Mouse (Mus musculus): Measurements from ENCODE around the gene Birc3. TPM values are rescaled to one million over a fixed set of nuclear protein-coding genes. Genes with fewer than 3 reads are reported as not detected.
"Not testable (repeated sequence)": the region's sequence is repeated elsewhere in the genome, so short reads cannot be mapped to it uniquely, and the experiment has no call there.

Birc3 gene
- polyA plus RNA-seq, 1 experiment, result 2.0 TPM

- H3K27ac ChIP-seq (ENCODE audit: insufficient read depth, low read length), result no peak overlapping the region
- no peak overlapping the region for H3K4me3 ChIP-seq (replicated peaks; ENCODE audit: insufficient read depth, low read depth, low read length)
- TF ChIP-seq CTCF (IDR thresholded peaks at IDR 0.05; ENCODE audit: borderline replicate concordance, insufficient read depth, low read depth, low read length), result no peak
- TF ChIP-seq POLR2A (IDR thresholded peaks at IDR 0.05; ENCODE audit: borderline replicate concordance, insufficient read depth, low read length), result no peak
- no peaks in the 10 kb centered on the region for H3K4me1 ChIP-seq (ENCODE audit: control insufficient read depth, insufficient read depth, low read length)
- no peak for DNase-seq
- no peaks in the 10 kb centered on the region for H3K27me3 ChIP-seq (ENCODE audit: control insufficient read depth, insufficient read depth, low read length)
- WGBS, result 66% methylated on average over 7 of the region's 7 CpGs
Observed at GRCm38 (mm10) chr9:7902311-7902710, 29.3 kb upstream of the Birc3 start.

DNA sequence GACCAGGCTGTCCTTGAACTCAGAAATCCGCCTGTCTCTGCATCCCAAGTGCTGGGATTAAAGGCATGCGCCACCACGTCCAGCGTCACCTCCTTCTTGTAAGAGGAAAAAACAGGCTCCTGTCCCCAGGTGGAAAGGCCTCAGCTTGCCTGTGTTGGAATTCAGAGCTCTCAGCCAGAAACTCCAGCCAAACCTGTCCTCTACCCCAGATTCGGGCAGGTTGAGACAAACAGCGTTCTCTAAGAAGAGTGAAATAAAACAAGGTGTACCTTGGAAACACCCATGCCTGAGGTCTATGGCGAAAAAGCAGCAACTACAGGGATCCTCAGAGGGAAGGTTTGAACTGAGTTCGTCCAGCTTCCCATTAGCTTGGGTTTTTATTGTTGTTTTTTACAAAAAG, 28.0 kb upstream of the Birc3 start:
- Histone ChIP-seq H3K4me3 (replicated peaks; ENCODE audit: insufficient read depth, low read depth, low read length) (no peak overlapping the region), H3K27me3 (ENCODE audit: control insufficient read depth, insufficient read depth, low read length) (no peaks in the 10 kb centered on the region), H3K27ac (ENCODE audit: insufficient read depth, low read length) (no peak overlapping the region), H3K4me1 (ENCODE audit: control insufficient read depth, insufficient read depth, low read length) (no peaks in the 10 kb centered on the region)
- 87% methylated on average over 8 of the region's 8 CpGs for WGBS
- TF ChIP-seq CTCF (IDR thresholded peaks at IDR 0.05; ENCODE audit: borderline replicate concordance, insufficient read depth, low read depth, low read length), result no peak
- no peak for TF ChIP-seq POLR2A (IDR thresholded peaks at IDR 0.05; ENCODE audit: borderline replicate concordance, insufficient read depth, low read length)
- no peak for DNase-seq

DNA sequence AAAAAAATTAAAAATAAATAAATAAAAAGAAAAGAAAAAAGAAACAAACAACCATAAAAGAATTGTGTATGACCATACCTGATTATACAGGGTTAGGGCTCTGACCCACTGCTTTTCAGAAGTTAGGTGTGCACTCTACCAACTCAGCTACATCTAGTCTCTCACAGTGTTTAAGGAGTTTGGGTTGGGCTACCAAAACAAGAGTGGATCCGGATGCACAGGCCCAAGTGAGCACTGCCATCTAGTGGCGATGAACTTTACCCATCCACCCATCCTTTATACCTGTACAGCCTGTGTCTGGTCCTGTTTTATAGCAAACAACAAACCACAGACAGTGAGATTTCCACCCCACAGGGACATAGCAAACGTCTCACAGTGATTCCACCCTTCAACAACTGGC, 24.5 kb upstream of the Birc3 start:
- 6% methylated on average over 3 of the region's 3 CpGs for WGBS
- Histone ChIP-seq H3K27me3 (ENCODE audit: control insufficient read depth, insufficient read depth, low read length) (no peaks in the 10 kb centered on the region), H3K4me1 (ENCODE audit: control insufficient read depth, insufficient read depth, low read length) (no peaks in the 10 kb centered on the region), H3K27ac (ENCODE audit: insufficient read depth, low read length) (no peak overlapping the region), H3K4me3 (replicated peaks; ENCODE audit: insufficient read depth, low read depth, low read length) (no peak overlapping the region)
- DNase-seq, result peak; percentile 61 to 65
- TF ChIP-seq POLR2A (IDR thresholded peaks at IDR 0.05; ENCODE audit: borderline replicate concordance, insufficient read depth, low read length) (no peak), CTCF (IDR thresholded peaks at IDR 0.05; ENCODE audit: borderline replicate concordance, insufficient read depth, low read depth, low read length) (peak; percentile 84)

GRCm38 (mm10) chr9:7891796-7892195, 18.8 kb upstream of the Birc3 start:
- 91% methylated on average over 1 of the region's 1 CpGs for WGBS
- H3K27ac ChIP-seq (ENCODE audit: insufficient read depth, low read length), result not testable (repeated sequence)

GRCm38 (mm10) chr9:7891177-7891576, 18.2 kb upstream of the Birc3 start:
- 77% methylated on average over 1 of the region's 1 CpGs for WGBS
- H3K27ac ChIP-seq (ENCODE audit: insufficient read depth, low read length), result no peak overlapping the region

More at GRCm38 (mm10) chr9:7891796-7892195, 18.8 kb upstream of the Birc3 start:
- DNase-seq; H3K27me3 ChIP-seq (ENCODE audit: control insufficient read depth, insufficient read depth, low read length); H3K4me3 ChIP-seq (replicated peaks; ENCODE audit: insufficient read depth, low read depth, low read length); H3K4me1 ChIP-seq (ENCODE audit: control insufficient read depth, insufficient read depth, low read length): not testable (repeated sequence)

DNA sequence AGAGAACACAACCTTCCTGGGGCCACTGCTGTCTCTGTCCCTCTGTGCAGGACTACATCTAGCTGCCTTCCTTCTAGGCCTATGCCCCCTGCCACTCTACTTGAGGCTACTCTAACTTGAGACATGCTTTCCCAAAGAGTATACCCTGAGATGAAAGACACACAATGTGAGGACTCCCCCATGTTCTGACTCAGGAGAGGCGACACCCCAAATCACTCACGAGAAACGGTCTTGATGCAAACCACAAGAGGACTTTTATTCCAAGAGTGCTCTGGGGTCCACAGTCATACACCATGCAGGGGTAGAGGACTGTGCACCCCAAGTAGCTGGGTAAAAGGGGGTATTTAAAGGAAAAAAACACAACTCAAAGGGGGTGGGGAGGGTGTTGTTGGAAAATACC, 11.4 kb upstream of the Birc3 start:
- Histone ChIP-seq H3K27ac (ENCODE audit: insufficient read depth, low read length) (no peak overlapping the region), H3K27me3 (ENCODE audit: control insufficient read depth, insufficient read depth, low read length) (no peaks in the 10 kb centered on the region), H3K4me1 (ENCODE audit: control insufficient read depth, insufficient read depth, low read length) (no peaks in the 10 kb centered on the region), H3K4me3 (replicated peaks; ENCODE audit: insufficient read depth, low read depth, low read length) (no peak overlapping the region)
- DNase-seq, result no peak
- no peak for TF ChIP-seq CTCF (IDR thresholded peaks at IDR 0.05; ENCODE audit: borderline replicate concordance, insufficient read depth, low read depth, low read length)
- no peak for TF ChIP-seq POLR2A (IDR thresholded peaks at IDR 0.05; ENCODE audit: borderline replicate concordance, insufficient read depth, low read length)
- WGBS, result 98% methylated on average over 3 of the region's 3 CpGs

More at GRCm38 (mm10) chr9:7891177-7891576, 18.2 kb upstream of the Birc3 start:
- TF ChIP-seq CTCF (IDR thresholded peaks at IDR 0.05; ENCODE audit: borderline replicate concordance, insufficient read depth, low read depth, low read length) (no peak), POLR2A (IDR thresholded peaks at IDR 0.05; ENCODE audit: borderline replicate concordance, insufficient read depth, low read length) (no peak)
- no peak overlapping the region for H3K4me3 ChIP-seq (replicated peaks; ENCODE audit: insufficient read depth, low read depth, low read length)
- DNase-seq, result no peak
- H3K4me1 ChIP-seq (ENCODE audit: control insufficient read depth, insufficient read depth, low read length), result no peaks in the 10 kb centered on the region
- no peaks in the 10 kb centered on the region for H3K27me3 ChIP-seq (ENCODE audit: control insufficient read depth, insufficient read depth, low read length)

DNA sequence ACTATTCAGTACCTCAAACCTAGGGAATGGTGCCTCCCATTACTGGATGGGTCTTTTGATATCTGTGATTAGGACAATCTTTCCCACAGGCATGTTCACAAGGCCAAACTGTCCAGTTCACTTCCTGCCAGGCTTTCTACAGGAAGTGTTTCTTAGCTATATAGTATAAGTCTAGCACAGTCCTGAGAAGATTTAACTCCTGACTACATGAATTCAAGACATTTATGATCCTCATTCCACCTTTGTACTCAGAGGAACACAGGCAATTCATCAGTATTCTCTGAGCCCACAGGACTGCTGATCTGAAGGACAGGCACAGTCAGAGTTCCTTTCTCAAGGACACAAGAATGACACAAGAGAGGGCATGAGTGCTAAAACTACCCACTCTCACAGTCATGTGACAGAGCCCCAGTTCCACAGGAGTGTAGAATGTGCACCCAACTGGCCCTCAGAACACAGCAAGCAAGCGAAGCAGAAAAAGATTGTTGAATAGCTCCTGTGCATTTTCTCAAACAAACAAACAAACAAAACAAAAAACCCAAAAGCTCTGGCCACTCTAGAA, 9.4 kb upstream of the Birc3 start:
- Histone ChIP-seq H3K27ac (ENCODE audit: insufficient read depth, low read length) (no peak overlapping the region), H3K4me3 (replicated peaks; ENCODE audit: insufficient read depth, low read depth, low read length) (no peak overlapping the region), H3K27me3 (ENCODE audit: control insufficient read depth, insufficient read depth, low read length) (no peaks in the 10 kb centered on the region), H3K4me1 (ENCODE audit: control insufficient read depth, insufficient read depth, low read length) (no peaks in the 10 kb centered on the region)
- no peak for DNase-seq
- WGBS, result 98% methylated on average over 1 of the region's 1 CpGs
- no peak for TF ChIP-seq CTCF (IDR thresholded peaks at IDR 0.05; ENCODE audit: borderline replicate concordance, insufficient read depth, low read depth, low read length)
- TF ChIP-seq POLR2A (IDR thresholded peaks at IDR 0.05; ENCODE audit: borderline replicate concordance, insufficient read depth, low read length), result no peak

- H3K27me3 ChIP-seq (ENCODE audit: control insufficient read depth, insufficient read depth, low read length), result no peaks in the 10 kb centered on the region
- 96% methylated on average over 8 of the region's 8 CpGs for WGBS
- no peak for DNase-seq
- no peak for TF ChIP-seq POLR2A (IDR thresholded peaks at IDR 0.05; ENCODE audit: borderline replicate concordance, insufficient read depth, low read length)
- no peak for TF ChIP-seq CTCF (IDR thresholded peaks at IDR 0.05; ENCODE audit: borderline replicate concordance, insufficient read depth, low read depth, low read length)
- no peaks in the 10 kb centered on the region for H3K4me1 ChIP-seq (ENCODE audit: control insufficient read depth, insufficient read depth, low read length)
- H3K27ac ChIP-seq (ENCODE audit: insufficient read depth, low read length), result no peak overlapping the region
- H3K4me3 ChIP-seq (replicated peaks; ENCODE audit: insufficient read depth, low read depth, low read length), result no peak overlapping the region
Observed at GRCm38 (mm10) chr9:7873511-7874211, 675 bp upstream of the Birc3 start.
